Mouse (Mus musculus) G1E (cell line): ENCODE measurements around the gene Dnajc7. TPM values are rescaled to one million over a fixed set of nuclear protein-coding genes. Genes with fewer than 3 reads are reported as not detected.

ENCODE experiments used
- ATAC-seq: 2 replicates; pipeline ENCODE4 v1.8.0; 2016; ENCODE audit warnings: mild to moderate bottlenecking; ENCODE audit not compliant: insufficient number of reproducible peaks, poor library complexity, low FRiP score, severe bottlenecking; ENCODE audit errors: extremely low read depth
- DNase-seq: peaks from one replicate; pipeline ENCODE4 v3.0.0; 2012; ENCODE audit warnings: low spot score
- H3K27me3 ChIP-seq: 2 replicates; pipeline ENCODE4 v1.6.1; 2012; ENCODE audit warnings: mild to moderate bottlenecking, low read length, inconsistent platforms; ENCODE audit not compliant: insufficient read depth
- H3K36me3 ChIP-seq: replicated peaks from 2 replicates; pipeline ENCODE3; 2012; ENCODE audit warnings: mild to moderate bottlenecking, inconsistent platforms
- H3K4me1 ChIP-seq: 2 replicates; pipeline ENCODE4 v1.6.1; 2012; ENCODE audit warnings: low read depth, low read length, inconsistent platforms, mixed read lengths; ENCODE audit not compliant: insufficient read depth
- H3K4me3 ChIP-seq: 2 replicates; pipeline ENCODE4 v1.5.1; 2012; ENCODE audit warnings: low read depth, mild to moderate bottlenecking, inconsistent platforms, low read length, moderate library complexity, mixed read lengths
- H3K9me3 ChIP-seq: replicated peaks from 2 replicates; pipeline ENCODE4 v1.6.1; 2012; ENCODE audit warnings: inconsistent platforms
- CTCF ChIP-seq: IDR thresholded peaks from 2 replicates; pipeline ENCODE4 v1.5.1; 2012; ENCODE audit warnings: low read depth, low read length, inconsistent platforms, mixed read lengths
- GATA1 ChIP-seq: IDR thresholded peaks from 2 replicates; pipeline ENCODE4 v1.6.1; 2012; ENCODE audit warnings: borderline replicate concordance, low read length, inconsistent platforms, mixed read lengths
- GATA2 ChIP-seq: IDR thresholded peaks from 2 replicates; pipeline ENCODE4 v1.6.1; 2012; ENCODE audit warnings: low read depth, low read length, inconsistent platforms, borderline replicate concordance
- POLR2AphosphoS5 ChIP-seq: IDR thresholded peaks from 2 replicates; pipeline ENCODE4 v1.6.1; 2012; ENCODE audit warnings: low read depth, low read length, inconsistent platforms; ENCODE audit not compliant: insufficient replicate concordance
- TAL1 ChIP-seq: conservative IDR thresholded peaks from 2 replicates; pipeline ENCODE4 v1.6.1; 2012; ENCODE audit warnings: low read depth, low read length, inconsistent platforms, mixed read lengths
- polyA plus RNA-seq: library from polyadenylated mRNA; stranded (reverse); fragments of >175 nt; gene quantifications from 2 replicates; pipeline ENCODE4 v1.2.3, GENCODE M21; 2012
- total RNA-seq, 2 experiments: library from RNA; stranded (forward) in 1 of 2; stranded (reverse) in 1 of 2; fragments of 200-1000 nt in 1 of 2; fragments of >200 nt in 1 of 2; fragmentation: Nextera tagmentation in 1 of 2; gene quantifications; 2 replicates each; pipeline ENCODE4 v1.2.3; 2014 to 2017

The Dnajc7 gene
- total and polyA plus RNA-seq, 3 experiments = 140 to 234 (median 151) TPM

GRCm38 (mm10) chr11:100603813-100604212 lies 16.2 kb downstream of the Dnajc7 start:
- DNase-seq = no peak
- no peak for ATAC-seq
- Histone ChIP-seq H3K27me3 (no peaks in the 10 kb centered on the region), H3K9me3 (no peaks in the 10 kb centered on the region), H3K4me3 (no peak overlapping the region), H3K36me3 (peaks cover 92% of the 10 kb centered on the region), H3K4me1 (peaks cover 13% of the 10 kb centered on the region)
- TF ChIP-seq GATA1 = no peak
- no peak for TF ChIP-seq POLR2AphosphoS5
- TF ChIP-seq GATA2 = no peak
- TF ChIP-seq TAL1 = no peak
- TF ChIP-seq CTCF = no peak

- Histone ChIP-seq H3K9me3 (no peaks in the 10 kb centered on the region), H3K27me3 (no peaks in the 10 kb centered on the region), H3K4me1 (peaks cover 12% of the 10 kb centered on the region), H3K36me3 (peaks cover 92% of the 10 kb centered on the region), H3K4me3 (no peak overlapping the region)
- ATAC-seq = no peak
- DNase-seq = no peak
- TF ChIP-seq GATA1 = no peak
- TF ChIP-seq CTCF = no peak
- no peak for TF ChIP-seq POLR2AphosphoS5
Measured at GRCm38 (mm10) chr11:100603155-100603554, 16.8 kb downstream of the Dnajc7 start.

GRCm38 (mm10) chr11:100601372-100601771 lies 18.6 kb downstream of the Dnajc7 start:
- Histone ChIP-seq H3K27me3 (no peaks in the 10 kb centered on the region), H3K9me3 (no peaks in the 10 kb centered on the region), H3K4me3 (no peak overlapping the region), H3K36me3 (peaks cover 94% of the 10 kb centered on the region), H3K4me1 (peaks cover 12% of the 10 kb centered on the region)
- DNase-seq = no peak
- ATAC-seq = no peak
- no peak for TF ChIP-seq TAL1
- no peak for TF ChIP-seq CTCF
- TF ChIP-seq GATA1 = no peak
- no peak for TF ChIP-seq GATA2
- TF ChIP-seq POLR2AphosphoS5 = no peak

GRCm38 (mm10) chr11:100598074-100598473 lies 21.9 kb downstream of the Dnajc7 start:
- Histone ChIP-seq H3K4me1 (peaks cover under 1% of the 10 kb centered on the region; the same call in 1 of the 2 replicates), H3K27me3 (no peaks in the 10 kb centered on the region), H3K4me3 (no peak overlapping the region), H3K36me3 (peaks cover 99% of the 10 kb centered on the region), H3K9me3 (no peaks in the 10 kb centered on the region)
- DNase-seq = no peak
- ATAC-seq = no peak
- no peak for TF ChIP-seq TAL1
- TF ChIP-seq CTCF = no peak
- TF ChIP-seq POLR2AphosphoS5 = no peak
- TF ChIP-seq GATA1 = no peak
- TF ChIP-seq GATA2 = no peak

GRCm38 (mm10) chr11:100595533-100595932 lies 24.4 kb downstream of the Dnajc7 start:
- Histone ChIP-seq H3K27me3 (no peaks in the 10 kb centered on the region), H3K4me3 (no peak overlapping the region), H3K36me3 (peaks cover 100% of the 10 kb centered on the region), H3K4me1 (no peaks in the 10 kb centered on the region), H3K9me3 (no peaks in the 10 kb centered on the region)
- ATAC-seq = no peak
- no peak for DNase-seq
- TF ChIP-seq CTCF = no peak

GRCm38 (mm10) chr11:100594608-100595007 lies 25.4 kb downstream of the Dnajc7 start:
- Histone ChIP-seq H3K27me3 (no peaks in the 10 kb centered on the region), H3K36me3 (peaks cover 100% of the 10 kb centered on the region), H3K9me3 (no peaks in the 10 kb centered on the region), H3K4me3 (no peak overlapping the region), H3K4me1 (no peaks in the 10 kb centered on the region)
- no peak for ATAC-seq
- no peak for TF ChIP-seq GATA1
- TF ChIP-seq POLR2AphosphoS5 = no peak
- TF ChIP-seq GATA2 = no peak
- no peak for TF ChIP-seq CTCF
- TF ChIP-seq TAL1 = no peak
- DNase-seq = no peak

- no peak for DNase-seq
- Histone ChIP-seq H3K9me3 (no peaks in the 10 kb centered on the region), H3K36me3 (peaks cover 100% of the 10 kb centered on the region), H3K4me3 (no peak overlapping the region), H3K27me3 (no peaks in the 10 kb centered on the region), H3K4me1 (no peaks in the 10 kb centered on the region)
- TF ChIP-seq TAL1 (no peak), GATA2 (no peak), GATA1 (no peak), POLR2AphosphoS5 (no peak), CTCF (no peak)
- ATAC-seq = no peak
Measured at GRCm38 (mm10) chr11:100592346-100593046, 27.5 kb downstream of the Dnajc7 start.
